Mouse (Mus musculus): ENCODE measurements around the gene Aldh1l1.

Aldh1l1 gene

GRCm38 (mm10) chr6:90507443-90507842, 21.2 kb downstream of the Aldh1l1 start:
- DNase-seq (ENCODE audit: low spot score): no peak

- DNase-seq (ENCODE audit: low spot score): peak; percentile 6
Measured at GRCm38 (mm10) chr6:90508197-90508624, 22.0 kb downstream of the Aldh1l1 start.

GRCm38 (mm10) chr6:90509085-90509484, 22.9 kb downstream of the Aldh1l1 start:
- no peak for DNase-seq (ENCODE audit: low spot score)

- DNase-seq (ENCODE audit: low spot score): no peak
Measured at GRCm38 (mm10) chr6:90512416-90512815, 26.2 kb downstream of the Aldh1l1 start.

- DNase-seq (ENCODE audit: low spot score): no peak
Measured at GRCm38 (mm10) chr6:90513074-90513856, 27.0 kb downstream of the Aldh1l1 start.

- no peak for DNase-seq (ENCODE audit: low spot score)
Measured at GRCm38 (mm10) chr6:90514369-90514768, 28.1 kb downstream of the Aldh1l1 start.

GRCm38 (mm10) chr6:90514883-90515405, 28.7 kb downstream of the Aldh1l1 start:
- peak; percentile 90 for DNase-seq (ENCODE audit: low spot score)

- DNase-seq (ENCODE audit: low spot score): no peak
Measured at GRCm38 (mm10) chr6:90518892-90519291, 32.7 kb downstream of the Aldh1l1 start.

- no peak for DNase-seq (ENCODE audit: low spot score)
Measured at GRCm38 (mm10) chr6:90519375-90519774, 33.1 kb downstream of the Aldh1l1 start.

GRCm38 (mm10) chr6:90526406-90526805, 40.2 kb downstream of the Aldh1l1 start:
- no peak for DNase-seq (ENCODE audit: low spot score)

GRCm38 (mm10) chr6:90529461-90530046, 43.3 kb downstream of the Aldh1l1 start:
- no peak for DNase-seq (ENCODE audit: low spot score)

GRCm38 (mm10) chr6:90532575-90533190, 46.5 kb downstream of the Aldh1l1 start:
- DNase-seq (ENCODE audit: low spot score): no peak

GRCm38 (mm10) chr6:90533505-90533904, 47.3 kb downstream of the Aldh1l1 start:
- no peak for DNase-seq (ENCODE audit: low spot score)

GRCm38 (mm10) chr6:90534701-90535475, 48.7 kb downstream of the Aldh1l1 start:
- DNase-seq (ENCODE audit: low spot score): no peak

- DNase-seq (ENCODE audit: low spot score): no peak
Measured at GRCm38 (mm10) chr6:90536824-90537223, 50.6 kb downstream of the Aldh1l1 start.

GRCm38 (mm10) chr6:90537941-90538340, 51.7 kb downstream of the Aldh1l1 start:
- peak; percentile 88 for DNase-seq (ENCODE audit: low spot score)

GRCm38 (mm10) chr6:90539271-90539670, 53.0 kb downstream of the Aldh1l1 start:
- no peak for DNase-seq (ENCODE audit: low spot score)

GRCm38 (mm10) chr6:90540520-90540919, 54.3 kb downstream of the Aldh1l1 start:
- DNase-seq (ENCODE audit: low spot score): no peak

GRCm38 (mm10) chr6:90541367-90541772, 55.1 kb downstream of the Aldh1l1 start:
- no peak for DNase-seq (ENCODE audit: low spot score)

GRCm38 (mm10) chr6:90544433-90544832, 58.2 kb downstream of the Aldh1l1 start:
- DNase-seq (ENCODE audit: low spot score): no peak

- DNase-seq (ENCODE audit: low spot score): no peak
Measured at GRCm38 (mm10) chr6:90546274-90546673, 60.0 kb downstream of the Aldh1l1 start.

- no peak for DNase-seq (ENCODE audit: low spot score)
Measured at GRCm38 (mm10) chr6:90547041-90547440, 60.8 kb downstream of the Aldh1l1 start.

All from retina, embryonic 14.5 days (tissue).